Mouse (Mus musculus) myocyte (in vitro differentiated cells): ENCODE results near the gene Sox6. TPM values are rescaled to one million over a fixed set of nuclear protein-coding genes. Genes with fewer than 3 reads are reported as not detected.

ENCODE experiments used
- H3K27me3 ChIP-seq: one replicate; pipeline ENCODE4 v1.6.1; 2011; ENCODE audit not compliant: control insufficient read depth, insufficient read depth, insufficient read length
- H3K36me3 ChIP-seq: one replicate; pipeline ENCODE4 v1.6.1; 2011; ENCODE audit not compliant: control insufficient read depth, insufficient read depth
- H3K4me2 ChIP-seq: one replicate; pipeline ENCODE4 v1.6.1; 2011; ENCODE audit warnings: low read depth, control low read depth
- H3K4me3 ChIP-seq: one replicate; pipeline ENCODE4 v1.5.1; 2011; ENCODE audit warnings: mild to moderate bottlenecking, control low read depth, moderate library complexity
- H3K79me2 ChIP-seq: one replicate; pipeline ENCODE4 v1.6.1; 2011; ENCODE audit not compliant: control insufficient read depth, insufficient read depth
- H3ac ChIP-seq: one replicate; pipeline ENCODE4 v1.6.1; 2011; ENCODE audit not compliant: control insufficient read depth, insufficient read length
- CEBPB ChIP-seq: IDR thresholded peaks from 2 replicates; pipeline ENCODE4 v1.6.1; 2011; ENCODE audit warnings: mild to moderate bottlenecking, moderate library complexity; ENCODE audit not compliant: poor library complexity, insufficient read depth, severe bottlenecking
- E2F4 ChIP-seq: IDR thresholded peaks from one replicate; pipeline ENCODE4 v1.6.1; 2011; ENCODE audit warnings: mild to moderate bottlenecking, control low read depth, moderate library complexity; ENCODE audit not compliant: insufficient read depth
- MAX ChIP-seq: IDR thresholded peaks from one replicate; pipeline ENCODE4 v1.6.1; 2011; ENCODE audit warnings: low read depth, mild to moderate bottlenecking, control low read depth
- MYOD1 ChIP-seq, 3 experiments: IDR thresholded peaks; one replicate each; pipeline ENCODE4 v1.6.1; 2011; ENCODE audit warnings: control low read depth in 2 of 3, low read depth in 2 of 3, mild to moderate bottlenecking in 2 of 3, moderate library complexity in 1 of 3; ENCODE audit not compliant: insufficient read length in 2 of 3, control insufficient read depth in 1 of 3
- MYOG ChIP-seq, 3 experiments: IDR thresholded peaks; one replicate each; pipeline ENCODE4 v1.6.1; 2011; ENCODE audit warnings: control low read depth in 2 of 3, low read depth in 2 of 3, mild to moderate bottlenecking in 2 of 3; ENCODE audit not compliant: insufficient read length in 2 of 3, control insufficient read depth in 1 of 3, insufficient read depth in 1 of 3
- POLR2A ChIP-seq: IDR thresholded peaks from one replicate; pipeline ENCODE4 v1.6.1; 2011; ENCODE audit warnings: low read depth, mild to moderate bottlenecking, control low read depth, moderate library complexity; ENCODE audit not compliant: insufficient read length
- POLR2AphosphoS2 ChIP-seq: IDR thresholded peaks from one replicate; pipeline ENCODE4 v1.6.1; 2011; ENCODE audit warnings: low read depth, control low read depth; ENCODE audit not compliant: insufficient read length
- REST ChIP-seq: IDR thresholded peaks from one replicate; pipeline ENCODE4 v1.6.1; 2011; ENCODE audit warnings: mild to moderate bottlenecking, control low read depth, moderate library complexity; ENCODE audit not compliant: insufficient read depth, insufficient read length
- SRF ChIP-seq: IDR thresholded peaks from one replicate; pipeline ENCODE4 v1.6.1; 2011; ENCODE audit warnings: low read depth; ENCODE audit not compliant: control insufficient read depth, insufficient read length
- TCF12 ChIP-seq: IDR thresholded peaks from one replicate; pipeline ENCODE4 v1.6.1; 2011; ENCODE audit warnings: mild to moderate bottlenecking, control low read depth; ENCODE audit not compliant: poor library complexity, insufficient read depth, severe bottlenecking
- TCF3 ChIP-seq: IDR thresholded peaks from one replicate; pipeline ENCODE4 v1.6.1; 2011; ENCODE audit warnings: low read depth, control low read depth; ENCODE audit not compliant: insufficient read length
- USF1 ChIP-seq: IDR thresholded peaks from one replicate; pipeline ENCODE4 v1.6.1; 2011; ENCODE audit warnings: low read depth, mild to moderate bottlenecking, control low read depth, moderate library complexity
- polyA plus RNA-seq: library from polyadenylated mRNA; unstranded; fragments of >200 nt; fragmentation: generic; extraction: Trizol; gene quantifications from one replicate; pipeline ENCODE4 v1.2.1, GENCODE M21; 2012; ENCODE audit warnings: missing spikeins

Gene Sox6
- polyA plus RNA-seq, 1 experiment, result 0.11 TPM

DNA sequence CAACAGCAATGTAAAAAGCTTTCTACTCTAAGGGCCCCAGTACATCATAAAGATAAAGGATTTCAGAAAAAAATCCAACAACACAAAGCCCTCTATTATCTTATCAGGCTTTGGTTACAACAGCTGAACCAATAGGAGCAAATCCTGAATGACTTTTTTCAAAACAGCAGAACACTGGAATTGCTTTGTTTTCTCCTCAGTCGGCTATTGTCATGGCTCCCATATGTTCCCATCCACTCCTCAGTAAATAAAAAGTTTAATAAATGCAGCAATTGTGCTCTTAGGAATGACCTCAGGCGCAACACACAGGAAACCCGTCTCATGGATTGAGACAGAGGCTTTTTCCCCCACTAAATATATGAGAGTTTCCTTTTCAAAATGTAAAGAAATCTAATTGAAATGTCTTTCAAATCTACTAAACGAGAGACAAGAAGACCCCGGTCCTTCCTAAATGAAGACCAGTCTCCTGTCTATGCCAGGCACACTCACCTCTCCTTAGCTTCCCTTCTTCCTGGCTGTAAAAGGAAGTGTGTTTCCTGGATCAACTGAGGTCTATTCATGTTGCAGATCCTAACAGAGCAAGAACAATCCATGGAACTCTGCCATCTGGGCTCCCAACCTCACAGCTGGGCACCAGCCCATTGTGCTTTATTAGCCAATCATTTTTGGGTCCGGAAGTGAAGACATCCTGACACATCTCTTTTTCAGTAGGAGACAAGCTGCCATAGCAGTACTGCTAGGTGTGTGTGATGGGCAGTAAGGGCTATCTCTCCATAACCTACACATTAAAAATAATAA lies 369.2 kb downstream of the Sox6 start:
- Histone ChIP-seq H3K36me3 (no peaks in the 10 kb centered on the region), H3K27me3 (no peaks in the 10 kb centered on the region), H3ac (no peak overlapping the region), H3K4me3 (no peak overlapping the region), H3K79me2 (no peaks in the 10 kb centered on the region), H3K4me2 (no peak overlapping the region)
- no peak for TF ChIP-seq POLR2AphosphoS2
- no peak for TF ChIP-seq USF1
- TF ChIP-seq MAX, result no peak
- no peak for TF ChIP-seq TCF3
- TF ChIP-seq MYOD1 (IDR thresholded peaks at IDR 0.05; ENCODE audit: control insufficient read depth in 1 of 3, insufficient read length in 2 of 3, low read depth in 2 of 3), result no peak
- no peak for TF ChIP-seq TCF12
- TF ChIP-seq MYOG (IDR thresholded peaks at IDR 0.05; ENCODE audit: control insufficient read depth in 1 of 3, insufficient read depth in 1 of 3, insufficient read length in 2 of 3, low read depth in 2 of 3), result no peak
- no peak for TF ChIP-seq CEBPB
- TF ChIP-seq REST, result no peak
- no peak for TF ChIP-seq POLR2A
- TF ChIP-seq E2F4, result no peak
- no peak for TF ChIP-seq SRF

DNA sequence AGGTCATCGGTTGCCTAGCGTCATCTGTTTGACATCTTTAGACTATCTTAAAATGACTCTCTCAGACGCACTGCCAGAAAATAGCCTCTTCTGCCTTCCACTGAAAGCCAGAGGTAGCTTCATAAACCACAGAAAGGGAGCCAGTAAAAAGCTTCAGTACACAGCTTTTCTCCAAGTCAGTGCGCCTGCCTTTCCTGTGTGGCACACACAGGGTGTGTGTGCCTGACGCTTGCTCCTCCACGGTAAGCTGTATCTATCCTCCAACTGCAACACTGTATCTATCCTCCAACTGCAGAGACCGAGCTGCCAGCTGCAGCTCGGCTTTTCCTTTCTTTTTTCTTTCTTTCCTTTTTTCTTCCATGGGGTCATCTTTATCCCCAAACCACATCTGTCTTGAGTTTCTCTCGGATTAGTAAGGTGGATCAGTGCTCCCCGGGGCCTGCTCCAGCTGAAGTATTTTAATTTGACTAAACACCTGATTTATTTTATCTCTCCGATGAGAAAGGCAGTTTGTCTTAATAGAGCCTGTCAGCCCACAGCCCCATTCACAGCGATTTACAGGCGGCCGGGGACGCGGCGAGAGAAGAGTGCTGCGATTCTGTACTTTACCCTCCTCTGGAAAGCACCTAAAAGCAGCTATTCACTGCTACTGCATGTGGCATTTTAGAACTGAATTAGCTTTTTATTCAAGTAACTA lies 371.8 kb downstream of the Sox6 start:
- no peaks in the 10 kb centered on the region for H3K36me3 ChIP-seq
- no peaks in the 10 kb centered on the region for H3K27me3 ChIP-seq
- no peak overlapping the region for H3K4me3 ChIP-seq
- no peak overlapping the region for H3ac ChIP-seq
- TF ChIP-seq CEBPB (no peak), MYOD1 (IDR thresholded peaks at IDR 0.05; ENCODE audit: control insufficient read depth in 1 of 3, insufficient read length in 2 of 3, low read depth in 2 of 3) (no peak), TCF3 (no peak), E2F4 (no peak)
- H3K4me2 ChIP-seq, result no peak overlapping the region
- no peaks in the 10 kb centered on the region for H3K79me2 ChIP-seq

DNA sequence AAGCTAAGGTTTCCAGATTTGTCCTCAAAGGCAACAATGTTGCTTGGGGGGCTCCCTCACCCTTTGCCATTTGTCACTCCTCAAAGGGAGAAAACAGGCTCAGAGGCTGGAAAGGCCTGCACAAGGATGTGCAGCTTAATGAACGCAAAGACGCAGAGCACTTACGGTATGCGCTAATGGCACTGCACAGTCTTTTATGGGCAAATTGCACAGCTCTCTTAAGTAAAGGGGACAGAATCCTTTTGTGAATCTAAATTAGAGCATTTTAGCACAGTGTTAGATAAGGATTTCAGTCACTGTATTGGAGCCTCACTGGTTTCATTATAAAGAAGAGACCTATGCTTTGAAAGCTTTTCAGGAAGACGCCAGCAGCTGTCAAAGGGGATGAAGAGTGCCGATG lies 375.2 kb downstream of the Sox6 start:
- no peaks in the 10 kb centered on the region for H3K79me2 ChIP-seq
- H3K36me3 ChIP-seq, result no peaks in the 10 kb centered on the region
- H3K4me3 ChIP-seq, result no peak overlapping the region
- no peaks in the 10 kb centered on the region for H3K27me3 ChIP-seq
- TF ChIP-seq MYOG (IDR thresholded peaks at IDR 0.05; ENCODE audit: control insufficient read depth in 1 of 3, insufficient read depth in 1 of 3, insufficient read length in 2 of 3, low read depth in 2 of 3) (no peak), TCF3 (no peak), POLR2AphosphoS2 (no peak), MAX (no peak)
- no peak overlapping the region for H3K4me2 ChIP-seq
- H3ac ChIP-seq, result no peak overlapping the region

DNA sequence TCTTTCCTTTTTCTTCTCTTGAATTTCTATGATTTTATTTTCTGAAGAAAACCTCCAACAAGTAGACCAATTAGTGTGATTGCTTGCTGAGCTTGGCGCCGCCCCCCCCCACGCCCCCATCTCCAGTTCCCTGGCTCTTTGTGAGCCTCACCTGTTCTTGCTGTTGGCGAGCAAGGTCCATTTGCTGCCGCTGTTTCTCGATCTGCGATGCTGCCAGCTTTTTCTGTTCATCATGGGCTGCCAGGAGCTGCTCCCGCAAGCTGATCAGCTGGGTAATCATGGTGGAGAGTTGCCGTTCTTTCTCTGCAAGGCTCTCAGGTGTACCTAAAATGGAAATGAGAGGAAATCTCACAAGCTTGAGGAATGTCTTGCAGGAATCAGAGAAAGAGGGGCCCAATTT lies 376.5 kb downstream of the Sox6 start:
- no peak overlapping the region for H3ac ChIP-seq
- no peaks in the 10 kb centered on the region for H3K79me2 ChIP-seq
- TF ChIP-seq REST, result no peak
- TF ChIP-seq SRF, result no peak
- TF ChIP-seq USF1, result no peak
- no peak for TF ChIP-seq MYOG (IDR thresholded peaks at IDR 0.05; ENCODE audit: control insufficient read depth in 1 of 3, insufficient read depth in 1 of 3, insufficient read length in 2 of 3, low read depth in 2 of 3)
- TF ChIP-seq CEBPB, result no peak
- H3K36me3 ChIP-seq, result no peaks in the 10 kb centered on the region
- no peaks in the 10 kb centered on the region for H3K27me3 ChIP-seq
- no peak overlapping the region for H3K4me3 ChIP-seq
- H3K4me2 ChIP-seq, result no peak overlapping the region

DNA sequence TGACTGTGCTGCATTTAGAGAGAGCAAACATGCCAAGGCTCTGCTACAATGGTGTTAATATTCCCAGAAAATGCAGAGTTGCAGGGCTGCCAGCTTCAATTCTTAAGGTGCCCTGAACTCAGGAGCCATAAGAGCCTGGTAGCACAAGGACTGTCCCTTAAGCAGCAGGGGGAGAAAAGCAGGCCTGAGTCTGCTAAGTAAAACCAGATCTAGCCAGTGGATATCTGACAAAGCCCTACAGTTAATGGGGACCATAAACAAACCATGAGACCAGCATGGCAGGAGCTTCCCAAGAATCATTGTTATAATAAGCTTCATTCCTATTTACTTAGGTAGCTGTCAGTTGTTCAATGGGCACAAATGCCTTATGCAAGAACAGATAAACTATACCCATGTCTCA lies 391.9 kb downstream of the Sox6 start:
- Histone ChIP-seq H3K4me2 (no peak overlapping the region), H3K79me2 (no peaks in the 10 kb centered on the region), H3K36me3 (no peaks in the 10 kb centered on the region), H3K27me3 (no peaks in the 10 kb centered on the region), H3ac (no peak overlapping the region), H3K4me3 (no peak overlapping the region)
- TF ChIP-seq E2F4, result no peak
- no peak for TF ChIP-seq POLR2AphosphoS2
- TF ChIP-seq CEBPB, result no peak
- no peak for TF ChIP-seq SRF
- no peak for TF ChIP-seq MAX
- no peak for TF ChIP-seq TCF12
- TF ChIP-seq MYOG (IDR thresholded peaks at IDR 0.05; ENCODE audit: control insufficient read depth in 1 of 3, insufficient read depth in 1 of 3, insufficient read length in 2 of 3, low read depth in 2 of 3), result no peak
- TF ChIP-seq MYOD1 (IDR thresholded peaks at IDR 0.05; ENCODE audit: control insufficient read depth in 1 of 3, insufficient read length in 2 of 3, low read depth in 2 of 3), result no peak
- no peak for TF ChIP-seq USF1
- no peak for TF ChIP-seq TCF3
- TF ChIP-seq REST, result no peak
- no peak for TF ChIP-seq POLR2A
